Mouse (Mus musculus): Measurements from ENCODE around the gene Arxes2.

DNA sequence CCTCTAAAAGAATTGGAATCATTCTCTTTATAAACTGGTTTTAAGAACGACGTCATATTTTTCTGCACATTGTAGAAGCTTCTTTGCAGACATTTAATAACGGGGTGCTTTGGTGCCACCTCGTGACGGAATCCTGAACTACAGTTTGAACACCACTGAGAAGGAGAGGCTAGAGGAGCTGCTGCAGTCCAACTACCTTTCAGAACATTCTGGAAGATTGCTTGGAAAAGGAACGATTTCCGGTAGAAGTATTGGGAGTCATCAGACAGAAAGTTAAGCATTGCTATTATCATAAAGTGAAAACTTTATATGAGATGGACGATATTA is 18.4 kb upstream of the Arxes2 start:
- peak; percentile 37; the same call in 1 of the 2 replicates for TF ChIP-seq CTCF (IDR thresholded peaks at IDR 0.05; ENCODE audit: insufficient read depth, low read length)
- no peak for TF ChIP-seq POLR2A (IDR thresholded peaks at IDR 0.05; ENCODE audit: borderline replicate concordance, extremely low read depth, low read depth, low read length)
